ENCODE assay signal across 8 mouse cellular contexts in genomic region chr11:70029829-70030550, GRCm38 (mm10). TPM values are rescaled to one million over a fixed set of nuclear protein-coding genes. Genes with fewer than 3 reads are reported as not detected.
A peak's percentile ranks its signal among the peaks of the same experiment; 100 is the strongest.
DNase-seq lines count a peak whose midpoint lies in the region; ATAC-seq and TF ChIP-seq lines count a peak whose summit lies in the region.
"Had no signal": no experiment of that assay in that cellular context is flagged by ENCODE, and none has a peak within 500 bp of the region (broad histone marks: within the 10 kb centered on the region; RNA-seq: fewer than 3 reads in every experiment).

No protein-coding gene starts in this region.

- H3K4me3 ChIP-seq in lung, embryonic 15.5 days, result 0 out of 2 replicates have a peak overlapping the region, but pooled peaks have one; percentile 23
- no peak overlapping the region for H3K4me3 ChIP-seq in lung, postnatal 0 days (ENCODE audit: low read depth, low read length)
- peak overlapping the region; percentile 38 for H3K4me3 ChIP-seq in forebrain, embryonic 13.5 days
- H3K4me3 ChIP-seq in limb, embryonic 12.5 days (replicated peaks), result peak overlapping the region; percentile 27
- H3K4me3 ChIP-seq in stomach, embryonic 15.5 days (replicated peaks), result peak overlapping the region; percentile 32; the same call in 1 of the 2 replicates

- H3K4me1 ChIP-seq in lung, embryonic 15.5 days, result peaks cover 48% of the 10 kb centered on the region
- H3K4me1 ChIP-seq in lung, postnatal 0 days (ENCODE audit: insufficient read depth, low read depth, low read length), result peaks cover 7% of the 10 kb centered on the region; the same call in 1 of the 2 replicates
- peaks cover 57% of the 10 kb centered on the region for H3K4me1 ChIP-seq in forebrain, embryonic 13.5 days
- H3K4me1 ChIP-seq in limb, embryonic 12.5 days (replicated peaks), result peaks cover 50% of the 10 kb centered on the region
- peaks cover 55% of the 10 kb centered on the region for H3K4me1 ChIP-seq in stomach, embryonic 15.5 days

- ATAC-seq in lung, embryonic 15.5 days (ENCODE audit: borderline replicate concordance, extremely low read depth, low FRiP score, low TSS enrichment), result no peak
- ATAC-seq in lung, postnatal 0 days, result no peak
- peak; percentile 63 for ATAC-seq in forebrain, embryonic 13.5 days
- no peak for ATAC-seq in limb, embryonic 12.5 days (ENCODE audit: insufficient number of reproducible peaks, insufficient read depth, low FRiP score, low TSS enrichment, low read depth)
- ATAC-seq in stomach, embryonic 15.5 days (ENCODE audit: insufficient read depth, low FRiP score, low read depth), result no peak

- no peaks in the 10 kb centered on the region for H3K9me3 ChIP-seq in lung, embryonic 15.5 days
- H3K9me3 ChIP-seq in lung, postnatal 0 days (ENCODE audit: low read length), result no peaks in the 10 kb centered on the region
- no peaks in the 10 kb centered on the region for H3K9me3 ChIP-seq in forebrain, embryonic 13.5 days (replicated peaks)
- no peaks in the 10 kb centered on the region for H3K9me3 ChIP-seq in limb, embryonic 12.5 days
- H3K9me3 ChIP-seq in stomach, embryonic 15.5 days, result no peaks in the 10 kb centered on the region
- H3K9me3 ChIP-seq: megakaryocyte, embryonic 14.5 days had no signal

- H3K9ac ChIP-seq in lung, embryonic 15.5 days, result no peak overlapping the region
- H3K9ac ChIP-seq in lung, postnatal 0 days (replicated peaks; ENCODE audit: low read depth), result no peak overlapping the region
- H3K9ac ChIP-seq in forebrain, embryonic 13.5 days, result peak overlapping the region; percentile 60
- no peak overlapping the region for H3K9ac ChIP-seq in limb, embryonic 12.5 days (replicated peaks)
- no peak overlapping the region for H3K9ac ChIP-seq in stomach, embryonic 15.5 days

- peak overlapping the region; percentile 59; the same call in 1 of the 2 replicates for H3K27ac ChIP-seq in lung, embryonic 15.5 days
- no peak overlapping the region for H3K27ac ChIP-seq in lung, postnatal 0 days (ENCODE audit: low read length)
- H3K27ac ChIP-seq in forebrain, embryonic 13.5 days, result peak overlapping the region; percentile 98
- H3K27ac ChIP-seq in limb, embryonic 12.5 days, result peak overlapping the region; percentile 76
- peak overlapping the region; percentile 88 for H3K27ac ChIP-seq in stomach, embryonic 15.5 days

- peaks cover 28% of the 10 kb centered on the region for H3K36me3 ChIP-seq in lung, embryonic 15.5 days
- H3K36me3 ChIP-seq in lung, postnatal 0 days (ENCODE audit: insufficient read depth, low read length), result no peaks in the 10 kb centered on the region; the same call in 1 of the 2 replicates
- peaks cover 38% of the 10 kb centered on the region for H3K36me3 ChIP-seq in forebrain, embryonic 13.5 days (ENCODE audit: poor library complexity, severe bottlenecking)
- H3K36me3 ChIP-seq in limb, embryonic 12.5 days, result peaks cover 42% of the 10 kb centered on the region
- peaks cover 12% of the 10 kb centered on the region for H3K36me3 ChIP-seq in stomach, embryonic 15.5 days

- WGBS in lung, embryonic 15.5 days, result 38% methylated on average over 11 of the region's 11 CpGs
- WGBS in lung, postnatal 0 days, result 40% methylated on average over 11 of the region's 11 CpGs
- 19% methylated on average over 10 of the region's 11 CpGs for WGBS in forebrain, embryonic 13.5 days
- 44% methylated on average over 11 of the region's 11 CpGs for WGBS in limb, embryonic 12.5 days
- 32% methylated on average over 11 of the region's 11 CpGs for WGBS in stomach, embryonic 15.5 days

- no peak for TF ChIP-seq EP300 in lung, postnatal 0 days (IDR thresholded peaks at IDR 0.05)

- no peak for TF ChIP-seq CTCF in lung, postnatal 0 days (IDR thresholded peaks at IDR 0.05)

- H3K27me3 ChIP-seq in lung, embryonic 15.5 days, result no peaks in the 10 kb centered on the region; the same call in 1 of the 2 replicates
- H3K27me3 ChIP-seq in lung, postnatal 0 days (replicated peaks; ENCODE audit: insufficient read depth, low read length), result no peaks in the 10 kb centered on the region
- H3K27me3 ChIP-seq in forebrain, embryonic 13.5 days, result no peaks in the 10 kb centered on the region
- H3K27me3 ChIP-seq in limb, embryonic 12.5 days, result no peaks in the 10 kb centered on the region
- no peaks in the 10 kb centered on the region for H3K27me3 ChIP-seq in stomach, embryonic 15.5 days (replicated peaks)
- H3K27me3 ChIP-seq: megakaryocyte, embryonic 14.5 days had no signal

- H3K4me2 ChIP-seq in lung, embryonic 15.5 days, result peak overlapping the region; percentile 56
- no peak overlapping the region for H3K4me2 ChIP-seq in lung, postnatal 0 days (replicated peaks; ENCODE audit: low read depth, low read length)
- peak overlapping the region; percentile 67 for H3K4me2 ChIP-seq in forebrain, embryonic 13.5 days
- peak overlapping the region; percentile 62 for H3K4me2 ChIP-seq in limb, embryonic 12.5 days
- H3K4me2 ChIP-seq in stomach, embryonic 15.5 days, result peak overlapping the region; percentile 63

- no peak for DNase-seq in lung, postnatal 0 days (ENCODE audit: low spot score)
- no peak for DNase-seq in layer of hippocampus, adult 18-20 months (ENCODE audit: low spot score in 2 of 2)
- no peak for DNase-seq in lung, postnatal 10 days

RNA-seq across cellular contexts. Expression of gene Dlg4, which starts 13.2 kb away (rescaled TPM):
- 5.6 and 5.9 TPM in 2 replicates for polyA plus RNA-seq in lung, embryonic 15.5 days (2015; fragmentation: Nextera tagmentation; extraction: Ambion mirVana)
- 2.0 and 2.1 TPM in 2 replicates for polyA plus RNA-seq in lung, postnatal 0 days (2015; fragmentation: Nextera tagmentation; extraction: Ambion mirVana)
- polyA plus RNA-seq in forebrain, embryonic 13.5 days (2015; fragmentation: Nextera tagmentation; extraction: Ambion mirVana), result 26.2 and 31.1 TPM in 2 replicates
- polyA plus RNA-seq in limb, embryonic 12.5 days (2016; fragmentation: Nextera tagmentation; extraction: Ambion mirVana), result 10.6 and 13.6 TPM in 2 replicates
- polyA plus RNA-seq in stomach, embryonic 15.5 days (2015; fragmentation: Nextera tagmentation; extraction: Ambion mirVana), result 8.2 and 9.7 TPM in 2 replicates
- 100 to 1,000 TPM; 846 to 862 TPM for total RNA-seq in layer of hippocampus, adult 18-20 months (2021)

RNA-seq across cellular contexts. Expression of gene Acadvl, which starts 14.8 kb away (rescaled TPM):
- 73.9 and 81.3 TPM in 2 replicates for polyA plus RNA-seq in lung, embryonic 15.5 days (2015; fragmentation: Nextera tagmentation; extraction: Ambion mirVana)
- polyA plus RNA-seq in lung, postnatal 0 days (2015; fragmentation: Nextera tagmentation; extraction: Ambion mirVana), result 92.0 and 95.2 TPM in 2 replicates
- 48.7 and 51.3 TPM in 2 replicates for polyA plus RNA-seq in forebrain, embryonic 13.5 days (2015; fragmentation: Nextera tagmentation; extraction: Ambion mirVana)
- 65.9 and 67.1 TPM in 2 replicates for polyA plus RNA-seq in limb, embryonic 12.5 days (2016; fragmentation: Nextera tagmentation; extraction: Ambion mirVana)
- 84.8 and 95.4 TPM in 2 replicates for polyA plus RNA-seq in stomach, embryonic 15.5 days (2015; fragmentation: Nextera tagmentation; extraction: Ambion mirVana)
- total RNA-seq in layer of hippocampus, adult 18-20 months (2021), result 10 to 100 TPM; 56.4 to 67.1 TPM

RNA-seq across cellular contexts. Expression of gene Asgr1, which starts 23.9 kb away (rescaled TPM):
- 0.23 and 0.29 TPM in 2 replicates for polyA plus RNA-seq in lung, embryonic 15.5 days (2015; fragmentation: Nextera tagmentation; extraction: Ambion mirVana)
- polyA plus RNA-seq in lung, postnatal 0 days (2015; fragmentation: Nextera tagmentation; extraction: Ambion mirVana), result 0.81 TPM in 2 replicates
- 0.37 and 0.59 TPM in 2 replicates for polyA plus RNA-seq in forebrain, embryonic 13.5 days (2015; fragmentation: Nextera tagmentation; extraction: Ambion mirVana)
- polyA plus RNA-seq in limb, embryonic 12.5 days (2016; fragmentation: Nextera tagmentation; extraction: Ambion mirVana), result 1.5 and 2.3 TPM in 2 replicates
- polyA plus RNA-seq in stomach, embryonic 15.5 days (2015; fragmentation: Nextera tagmentation; extraction: Ambion mirVana), result 0.30 and 0.96 TPM in 2 replicates
- under 1 TPM; 0.84 to 0.99 TPM for total RNA-seq in layer of hippocampus, adult 18-20 months (2021)

RNA-seq across cellular contexts. Expression of gene Dvl2, which starts 29.6 kb away (rescaled TPM):
- polyA plus RNA-seq in lung, embryonic 15.5 days (2015; fragmentation: Nextera tagmentation; extraction: Ambion mirVana), result 34.7 and 40.3 TPM in 2 replicates
- 14.6 and 15.1 TPM in 2 replicates for polyA plus RNA-seq in lung, postnatal 0 days (2015; fragmentation: Nextera tagmentation; extraction: Ambion mirVana)
- 31.8 and 35.4 TPM in 2 replicates for polyA plus RNA-seq in forebrain, embryonic 13.5 days (2015; fragmentation: Nextera tagmentation; extraction: Ambion mirVana)
- 69.4 and 69.5 TPM in 2 replicates for polyA plus RNA-seq in limb, embryonic 12.5 days (2016; fragmentation: Nextera tagmentation; extraction: Ambion mirVana)
- 31.9 and 33.9 TPM in 2 replicates for polyA plus RNA-seq in stomach, embryonic 15.5 days (2015; fragmentation: Nextera tagmentation; extraction: Ambion mirVana)
- total RNA-seq in layer of hippocampus, adult 18-20 months (2021), result 10 to 100 TPM; 33.0 to 38.7 TPM

RNA-seq across cellular contexts. Expression of gene Phf23, which starts 34.4 kb away (rescaled TPM):
- polyA plus RNA-seq in lung, embryonic 15.5 days (2015; fragmentation: Nextera tagmentation; extraction: Ambion mirVana), result 75.0 and 78.2 TPM in 2 replicates
- 57.5 and 61.3 TPM in 2 replicates for polyA plus RNA-seq in lung, postnatal 0 days (2015; fragmentation: Nextera tagmentation; extraction: Ambion mirVana)
- 78.5 and 79.9 TPM in 2 replicates for polyA plus RNA-seq in forebrain, embryonic 13.5 days (2015; fragmentation: Nextera tagmentation; extraction: Ambion mirVana)
- polyA plus RNA-seq in limb, embryonic 12.5 days (2016; fragmentation: Nextera tagmentation; extraction: Ambion mirVana), result 102 and 108 TPM in 2 replicates
- polyA plus RNA-seq in stomach, embryonic 15.5 days (2015; fragmentation: Nextera tagmentation; extraction: Ambion mirVana), result 59.4 and 61.8 TPM in 2 replicates
- 10 to 100 TPM; 50.3 TPM for total RNA-seq in layer of hippocampus, adult 18-20 months (2021)
